ENCODE assay signal across 8 mouse cellular contexts in genomic region chr4:140905426-140905871, GRCm38 (mm10). TPM values are rescaled to one million over a fixed set of nuclear protein-coding genes. Genes with fewer than 3 reads are reported as not detected.
DNase-seq lines count a peak whose midpoint lies in the region; ATAC-seq and TF ChIP-seq lines count a peak whose summit lies in the region.

No protein-coding gene starts in this region.

- H3K4me1 ChIP-seq in kidney, postnatal 0 days (replicated peaks; ENCODE audit: insufficient read depth, low read length), result 0 out of 2 replicates have a peak, but pooled peaks cover 3% of the 10 kb centered on the region
- H3K4me1 ChIP-seq in hindbrain, embryonic 15.5 days (replicated peaks), result peaks cover 13% of the 10 kb centered on the region
- peaks cover 48% of the 10 kb centered on the region for H3K4me1 ChIP-seq in megakaryocyte, embryonic 14.5 days
- peaks cover 23% of the 10 kb centered on the region for H3K4me1 ChIP-seq in thymus, adult 2 months (replicated peaks; ENCODE audit: control insufficient read depth, insufficient read depth, low read length)

- no peak overlapping the region for H3K27ac ChIP-seq in kidney, postnatal 0 days
- no peak overlapping the region for H3K27ac ChIP-seq in hindbrain, embryonic 15.5 days (replicated peaks)
- peak overlapping the region; percentile 47; the same call in 1 of the 2 replicates for H3K27ac ChIP-seq in thymus, adult 2 months (ENCODE audit: control insufficient read depth, insufficient read depth, low read length)

- no peaks in the 10 kb centered on the region for H3K9me3 ChIP-seq in kidney, postnatal 0 days (replicated peaks; ENCODE audit: low read length)
- no peaks in the 10 kb centered on the region for H3K9me3 ChIP-seq in hindbrain, embryonic 15.5 days
- no peaks in the 10 kb centered on the region for H3K9me3 ChIP-seq in megakaryocyte, embryonic 14.5 days

- peak overlapping the region; percentile 30; the same call in 1 of the 2 replicates for H3K4me3 ChIP-seq in kidney, postnatal 0 days (replicated peaks; ENCODE audit: low read depth, low read length)
- no peak overlapping the region; the same call in 1 of the 2 replicates for H3K4me3 ChIP-seq in hindbrain, embryonic 15.5 days
- H3K4me3 ChIP-seq in megakaryocyte, embryonic 14.5 days (replicated peaks), result peak overlapping the region; percentile 92
- peak overlapping the region; percentile 58 for H3K4me3 ChIP-seq in thymus, adult 2 months (ENCODE audit: control insufficient read depth, insufficient read depth, low read length)

- no peaks in the 10 kb centered on the region for H3K36me3 ChIP-seq in kidney, postnatal 0 days (ENCODE audit: insufficient read depth, low read length)
- no peaks in the 10 kb centered on the region for H3K36me3 ChIP-seq in hindbrain, embryonic 15.5 days
- H3K36me3 ChIP-seq in megakaryocyte, embryonic 14.5 days (replicated peaks; ENCODE audit: low read length), result no peaks in the 10 kb centered on the region
- H3K36me3 ChIP-seq in thymus, adult 2 months (ENCODE audit: control insufficient read depth, insufficient read depth, low read length), result no peaks in the 10 kb centered on the region

- peak overlapping the region; percentile 64 for H3K4me2 ChIP-seq in kidney, postnatal 0 days (ENCODE audit: low read length)
- peak overlapping the region; percentile 87 for H3K4me2 ChIP-seq in hindbrain, embryonic 15.5 days

- TF ChIP-seq CTCF in kidney, postnatal 0 days (IDR thresholded peaks at IDR 0.05; ENCODE audit: low read depth), result no peak
- peak; percentile 36; the same call in 1 of the 2 replicates for TF ChIP-seq CTCF in thymus, adult 2 months (IDR thresholded peaks at IDR 0.05; ENCODE audit: borderline replicate concordance, control insufficient read depth, extremely low read depth, insufficient read depth, low read length, poor library complexity)

- TF ChIP-seq POLR2A in thymus, adult 2 months (IDR thresholded peaks at IDR 0.05; ENCODE audit: control insufficient read depth, extremely low read depth, insufficient read depth, low read length, poor library complexity), result no peak

- no peak for DNase-seq in kidney, postnatal 0 days (ENCODE audit: low spot score)
- DNase-seq in kidney, postnatal 14 days, result no peak
- peak; percentile 49 for DNase-seq in thymus, adult 2 months
- DNase-seq in left cerebral cortex, adult 9 months (ENCODE audit: low spot score in 2 of 2), result no peak
- no peak for DNase-seq in cerebellum, postnatal 36 days

- 9% methylated on average over 11 of the region's 11 CpGs for WGBS in kidney, postnatal 0 days
- WGBS in hindbrain, embryonic 15.5 days, result 16% methylated on average over 11 of the region's 11 CpGs
- WGBS in thymus, adult 2 months, result 2% methylated on average over 11 of the region's 11 CpGs

- H3K9ac ChIP-seq in kidney, postnatal 0 days (ENCODE audit: low read depth, low read length), result 0 out of 2 replicates have a peak overlapping the region, but pooled peaks have one; percentile 0
- peak overlapping the region; percentile 33 for H3K9ac ChIP-seq in hindbrain, embryonic 15.5 days

- H3K27me3 ChIP-seq in kidney, postnatal 0 days (ENCODE audit: insufficient read depth, low read length), result 0 out of 2 replicates have a peak, but pooled peaks cover 5% of the 10 kb centered on the region
- H3K27me3 ChIP-seq in hindbrain, embryonic 15.5 days, result peaks cover 37% of the 10 kb centered on the region
- H3K27me3 ChIP-seq in megakaryocyte, embryonic 14.5 days (replicated peaks), result peaks cover 44% of the 10 kb centered on the region
- no peaks in the 10 kb centered on the region for H3K27me3 ChIP-seq in thymus, adult 2 months (ENCODE audit: control insufficient read depth, insufficient read depth, low read length)

- ATAC-seq in kidney, postnatal 0 days (replicated peaks; ENCODE audit: low FRiP score, low read depth), result no peak
- peak; percentile 36 for ATAC-seq in activated CD4-positive, CD25-positive, alpha-beta regulatory T cell, adult 4 months
- ATAC-seq in hindbrain, embryonic 15.5 days (ENCODE audit: low FRiP score, low read depth), result no peak

RNA-seq across cellular contexts. Expression of gene Padi2, which starts 0.7 kb away (rescaled TPM):
- 21.1 and 21.8 TPM in 2 replicates for polyA plus RNA-seq in kidney, postnatal 0 days (2015; fragmentation: Nextera tagmentation; extraction: Ambion mirVana)
- polyA plus RNA-seq in activated CD4-positive, CD25-positive, alpha-beta regulatory T cell, adult 4 months (2017; shearing (Covaris generic)), result 1 to 10 TPM; 9.5 to 9.7 TPM
- 1.2 and 2.2 TPM in 2 replicates for polyA plus RNA-seq in hindbrain, embryonic 15.5 days (2015; fragmentation: Nextera tagmentation; extraction: Ambion mirVana)
- polyA plus RNA-seq in megakaryocyte, embryonic 14.5 days (2012; ENCODE audit: insufficient read depth, low replicate concordance), result 3.3 and 3.8 TPM in 2 replicates
- 19.5 and 21.9 TPM in 2 replicates for polyA plus RNA-seq in thymus, adult 2 months (2012; rRNA removed)

RNA-seq across cellular contexts. Expression of gene Sdhb, which starts 55.6 kb away (rescaled TPM):
- 660 and 674 TPM in 2 replicates for polyA plus RNA-seq in kidney, postnatal 0 days (2015; fragmentation: Nextera tagmentation; extraction: Ambion mirVana)
- 100 to 1,000 TPM; 318 to 321 TPM for polyA plus RNA-seq in activated CD4-positive, CD25-positive, alpha-beta regulatory T cell, adult 4 months (2017; shearing (Covaris generic))
- 480 TPM in 2 replicates for polyA plus RNA-seq in hindbrain, embryonic 15.5 days (2015; fragmentation: Nextera tagmentation; extraction: Ambion mirVana)
- 129 and 181 TPM in 2 replicates for polyA plus RNA-seq in megakaryocyte, embryonic 14.5 days (2012; ENCODE audit: insufficient read depth, low replicate concordance)
- polyA plus RNA-seq in thymus, adult 2 months (2012; rRNA removed), result 194 and 239 TPM in 2 replicates

RNA-seq across cellular contexts. Expression of gene Padi1, which starts 59.9 kb away (rescaled TPM):
- polyA plus RNA-seq in kidney, postnatal 0 days (2015; fragmentation: Nextera tagmentation; extraction: Ambion mirVana), result 0.23 and 0.28 TPM in 2 replicates
- under 1 TPM; 0.20 to 0.29 TPM for polyA plus RNA-seq in activated CD4-positive, CD25-positive, alpha-beta regulatory T cell, adult 4 months (2017; shearing (Covaris generic))
- 0.06 TPM in 1 of 2 replicates, not detected in the other for polyA plus RNA-seq in hindbrain, embryonic 15.5 days (2015; fragmentation: Nextera tagmentation; extraction: Ambion mirVana)
- 0.29 TPM in 1 of 2 replicates, not detected in the other for polyA plus RNA-seq in megakaryocyte, embryonic 14.5 days (2012; ENCODE audit: insufficient read depth, low replicate concordance)
- polyA plus RNA-seq in thymus, adult 2 months (2012; rRNA removed), result 0.85 and 0.89 TPM in 2 replicates
